Mouse (Mus musculus): ENCODE measurements around the gene Hoxd4. TPM values are rescaled to one million over a fixed set of nuclear protein-coding genes. Genes with fewer than 3 reads are reported as not detected.

The Hoxd4 gene
- total and polyA plus RNA-seq, 3 experiments: 0.21 to 1.0 (median 0.45) TPM

- no peaks in the 10 kb centered on the region for H3K4me1 ChIP-seq (ENCODE audit: control insufficient read depth, insufficient read depth, low read length)
- intact Hi-C loops (cut with DNase I): no loop called here
- TF ChIP-seq EP300 (IDR thresholded peaks at IDR 0.05; ENCODE audit: insufficient read depth, low read depth, low read length) (no peak), POLR2A (IDR thresholded peaks at IDR 0.05; ENCODE audit: insufficient read depth, low read depth, low read length) (no peak), CTCF (IDR thresholded peaks at IDR 0.05) (no peak)
- no peak overlapping the region for H3K9ac ChIP-seq (ENCODE audit: low read depth, low read length)
- H3K79me2 ChIP-seq (replicated peaks; ENCODE audit: control insufficient read depth, insufficient read depth, low read length): no peaks in the 10 kb centered on the region
- DNase-seq: no peak
- no peaks in the 10 kb centered on the region for H3K36me3 ChIP-seq (ENCODE audit: control insufficient read depth, insufficient read depth, low read length)
- peaks cover 38% of the 10 kb centered on the region for H3K27me3 ChIP-seq (ENCODE audit: control insufficient read depth, insufficient read depth, low read length)
- no peak overlapping the region for H3K4me3 ChIP-seq
- 76% methylated on average over 1 of the region's 1 CpGs for WGBS
- H3K27ac ChIP-seq: no peak overlapping the region
These were observed 40.1 kb downstream of the Hoxd4 start for GRCm38 (mm10) chr2:74751861-74752260.

GRCm38 (mm10) chr2:74752431-74753174 is 40.9 kb downstream of the Hoxd4 start:
- Histone ChIP-seq H3K79me2 (replicated peaks; ENCODE audit: control insufficient read depth, insufficient read depth, low read length) (no peaks in the 10 kb centered on the region), H3K27ac (no peak overlapping the region), H3K27me3 (ENCODE audit: control insufficient read depth, insufficient read depth, low read length) (peaks cover 36% of the 10 kb centered on the region), H3K36me3 (ENCODE audit: control insufficient read depth, insufficient read depth, low read length) (no peaks in the 10 kb centered on the region), H3K4me3 (no peak overlapping the region), H3K4me1 (ENCODE audit: control insufficient read depth, insufficient read depth, low read length) (no peaks in the 10 kb centered on the region), H3K9ac (ENCODE audit: low read depth, low read length) (no peak overlapping the region)
- TF ChIP-seq EP300 (IDR thresholded peaks at IDR 0.05; ENCODE audit: insufficient read depth, low read depth, low read length) (no peak), POLR2A (IDR thresholded peaks at IDR 0.05; ENCODE audit: insufficient read depth, low read depth, low read length) (no peak), CTCF (IDR thresholded peaks at IDR 0.05) (no peak)
- WGBS: 5% methylated on average over 42 of the region's 45 CpGs
- DNase-seq: no peak
- intact Hi-C loops (cut with DNase I): no loop called here

GRCm38 (mm10) chr2:74753175-74753523 is 41.4 kb downstream of the Hoxd4 start:
- Histone ChIP-seq H3K36me3 (ENCODE audit: control insufficient read depth, insufficient read depth, low read length) (no peaks in the 10 kb centered on the region), H3K9ac (ENCODE audit: low read depth, low read length) (no peak overlapping the region), H3K4me3 (no peak overlapping the region), H3K4me1 (ENCODE audit: control insufficient read depth, insufficient read depth, low read length) (no peaks in the 10 kb centered on the region), H3K27ac (no peak overlapping the region), H3K27me3 (ENCODE audit: control insufficient read depth, insufficient read depth, low read length) (peaks cover 34% of the 10 kb centered on the region), H3K79me2 (replicated peaks; ENCODE audit: control insufficient read depth, insufficient read depth, low read length) (no peaks in the 10 kb centered on the region)
- no peak for DNase-seq
- intact Hi-C loops (cut with DNase I): no loop called here
- no peak for TF ChIP-seq CTCF (IDR thresholded peaks at IDR 0.05)
- TF ChIP-seq POLR2A (IDR thresholded peaks at IDR 0.05; ENCODE audit: insufficient read depth, low read depth, low read length): no peak
- no peak for TF ChIP-seq EP300 (IDR thresholded peaks at IDR 0.05; ENCODE audit: insufficient read depth, low read depth, low read length)
- WGBS: 5% methylated on average over 25 of the region's 25 CpGs

DNA sequence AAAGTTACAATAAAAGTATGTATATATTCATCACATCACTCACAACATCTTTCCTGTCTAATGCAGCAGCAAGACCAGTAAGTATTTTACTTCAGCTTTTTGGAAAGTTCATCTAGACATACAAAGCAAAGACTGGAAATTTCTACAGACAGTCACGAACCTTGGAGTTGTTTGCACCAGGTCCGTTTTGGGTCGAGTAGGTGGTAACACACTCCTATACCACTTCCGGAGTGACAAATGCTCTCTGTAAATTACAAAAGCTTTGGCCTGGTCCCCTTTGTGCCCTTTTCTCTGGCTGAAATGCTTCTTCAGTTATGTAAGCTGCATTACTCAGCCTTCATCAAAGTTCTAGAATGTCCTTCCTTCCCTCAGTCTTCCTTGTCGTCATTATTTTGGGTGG is 42.0 kb downstream of the Hoxd4 start:
- no peaks in the 10 kb centered on the region for H3K36me3 ChIP-seq (ENCODE audit: control insufficient read depth, insufficient read depth, low read length)
- peaks cover 32% of the 10 kb centered on the region for H3K27me3 ChIP-seq (ENCODE audit: control insufficient read depth, insufficient read depth, low read length)
- no peak for DNase-seq
- no peaks in the 10 kb centered on the region for H3K79me2 ChIP-seq (replicated peaks; ENCODE audit: control insufficient read depth, insufficient read depth, low read length)
- no peak overlapping the region for H3K9ac ChIP-seq (ENCODE audit: low read depth, low read length)
- 45% methylated on average over 5 of the region's 5 CpGs for WGBS
- TF ChIP-seq POLR2A (IDR thresholded peaks at IDR 0.05; ENCODE audit: insufficient read depth, low read depth, low read length): no peak
- TF ChIP-seq EP300 (IDR thresholded peaks at IDR 0.05; ENCODE audit: insufficient read depth, low read depth, low read length): no peak
- H3K4me3 ChIP-seq: no peak overlapping the region
- intact Hi-C loops (cut with DNase I): no loop called here
- H3K4me1 ChIP-seq (ENCODE audit: control insufficient read depth, insufficient read depth, low read length): no peaks in the 10 kb centered on the region
- H3K27ac ChIP-seq: no peak overlapping the region

- Histone ChIP-seq H3K9ac (ENCODE audit: low read depth, low read length) (no peak overlapping the region), H3K27me3 (ENCODE audit: control insufficient read depth, insufficient read depth, low read length) (peaks cover 21% of the 10 kb centered on the region), H3K4me3 (no peak overlapping the region), H3K79me2 (replicated peaks; ENCODE audit: control insufficient read depth, insufficient read depth, low read length) (no peaks in the 10 kb centered on the region), H3K4me1 (ENCODE audit: control insufficient read depth, insufficient read depth, low read length) (no peaks in the 10 kb centered on the region; the same call in 1 of the 2 replicates), H3K36me3 (ENCODE audit: control insufficient read depth, insufficient read depth, low read length) (no peaks in the 10 kb centered on the region), H3K27ac (no peak overlapping the region)
- no peak for DNase-seq
- intact Hi-C loops (cut with DNase I): no loop called here
- TF ChIP-seq EP300 (IDR thresholded peaks at IDR 0.05; ENCODE audit: insufficient read depth, low read depth, low read length) (no peak), CTCF (IDR thresholded peaks at IDR 0.05) (no peak), POLR2A (IDR thresholded peaks at IDR 0.05; ENCODE audit: insufficient read depth, low read depth, low read length) (no peak)
- 4% methylated on average over 1 of the region's 1 CpGs for WGBS
These were observed 48.4 kb downstream of the Hoxd4 start for GRCm38 (mm10) chr2:74760146-74760545.

DNA sequence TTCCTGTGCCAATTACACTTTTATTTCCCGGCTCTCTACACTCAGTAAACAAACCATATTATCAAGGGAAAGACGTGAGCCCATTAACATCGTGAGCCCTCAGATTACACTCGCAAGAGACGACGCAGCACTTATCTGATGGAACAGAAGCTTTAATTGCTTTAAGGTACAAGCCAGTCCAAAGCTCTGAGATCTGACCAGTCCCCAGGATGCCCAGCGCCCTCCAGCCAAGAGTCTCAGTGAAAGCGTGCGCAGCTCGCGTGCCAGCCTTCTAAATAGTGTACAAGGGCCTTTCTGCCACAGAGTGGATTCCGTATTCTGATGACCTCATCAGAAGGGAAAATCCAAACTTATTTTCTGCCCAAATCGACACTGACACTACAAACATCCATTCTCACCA is 50.2 kb downstream of the Hoxd4 start:
- peaks cover 21% of the 10 kb centered on the region for H3K27me3 ChIP-seq (ENCODE audit: control insufficient read depth, insufficient read depth, low read length)
- no peak for TF ChIP-seq POLR2A (IDR thresholded peaks at IDR 0.05; ENCODE audit: insufficient read depth, low read depth, low read length)
- no peak for TF ChIP-seq CTCF (IDR thresholded peaks at IDR 0.05)
- no peak for TF ChIP-seq EP300 (IDR thresholded peaks at IDR 0.05; ENCODE audit: insufficient read depth, low read depth, low read length)
- no peak for DNase-seq
- H3K27ac ChIP-seq: no peak overlapping the region
- no peaks in the 10 kb centered on the region for H3K36me3 ChIP-seq (ENCODE audit: control insufficient read depth, insufficient read depth, low read length)
- H3K4me3 ChIP-seq: no peak overlapping the region
- H3K9ac ChIP-seq (ENCODE audit: low read depth, low read length): no peak overlapping the region
- intact Hi-C loops (cut with DNase I): no loop called here
- WGBS: 8% methylated on average over 13 of the region's 13 CpGs
- no peaks in the 10 kb centered on the region for H3K79me2 ChIP-seq (replicated peaks; ENCODE audit: control insufficient read depth, insufficient read depth, low read length)
- H3K4me1 ChIP-seq (ENCODE audit: control insufficient read depth, insufficient read depth, low read length): no peaks in the 10 kb centered on the region; the same call in 1 of the 2 replicates

All from heart, adult 2 months (tissue).